Comparison of ENCODE assay signal across 9 mouse cellular contexts in the genomic region with DNA sequence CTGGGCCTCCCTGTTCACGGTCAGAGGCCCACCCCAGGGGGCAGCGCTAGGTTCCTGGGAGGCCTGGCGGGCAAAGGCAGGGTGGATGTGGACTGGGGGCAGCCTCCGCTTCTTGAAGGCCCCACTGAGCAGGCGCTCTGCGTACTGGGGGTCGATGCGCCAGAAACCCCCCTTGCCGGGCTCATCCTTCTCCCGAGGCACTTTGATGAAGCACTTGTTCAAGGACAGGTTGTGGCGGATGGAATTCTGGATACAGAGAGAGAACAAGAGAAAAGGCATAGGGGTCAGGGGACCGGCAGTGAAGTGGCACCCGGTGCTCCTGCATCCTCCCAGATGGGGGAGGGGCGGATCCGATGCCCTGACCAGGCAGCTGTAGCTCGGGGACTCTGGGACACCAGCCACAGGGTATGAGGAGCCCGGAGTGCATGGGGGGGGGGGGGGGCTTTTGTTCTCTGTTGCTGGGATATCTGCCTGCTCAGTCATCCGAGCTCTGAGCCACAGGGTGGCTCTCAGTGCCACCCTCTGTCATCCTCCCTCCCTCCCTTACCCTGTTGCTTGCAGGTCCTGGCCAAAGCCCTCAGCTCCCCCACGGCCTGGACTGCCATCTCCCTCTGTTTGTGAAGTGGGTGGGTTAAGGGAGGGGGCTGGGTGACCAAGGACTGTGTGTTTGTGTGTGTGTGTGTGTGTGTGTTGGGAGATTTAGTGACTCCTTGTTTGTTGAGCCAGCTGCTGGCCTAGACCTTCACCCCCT. TPM values are rescaled to one million over a fixed set of nuclear protein-coding genes. Genes with fewer than 3 reads are reported as not detected.
DNase-seq lines count a peak whose midpoint lies in the region; ATAC-seq and TF ChIP-seq lines count a peak whose summit lies in the region.
"Had no signal": no experiment of that assay in that cellular context is flagged by ENCODE, and none has a peak within 500 bp of the region (broad histone marks: within the 10 kb centered on the region; RNA-seq: fewer than 3 reads in every experiment).

No protein-coding gene starts in this region.

- H3K9ac ChIP-seq in forebrain, embryonic 15.5 days (replicated peaks): no peak overlapping the region
- no peak overlapping the region for H3K9ac ChIP-seq in liver, embryonic 15.5 days
- no peak overlapping the region for H3K9ac ChIP-seq in lung, postnatal 0 days (replicated peaks; ENCODE audit: low read depth)

- peak; percentile 42 for DNase-seq in gastrocnemius, postnatal 14 days
- no peak for DNase-seq in gastrocnemius, postnatal 36 days
- DNase-seq in Muller cell, postnatal 12 days (ENCODE audit: inconsistent ontology term): peak; percentile 91
- DNase-seq in thymus, postnatal 36 days: no peak
- no peak for DNase-seq in lung, postnatal 0 days (ENCODE audit: low spot score)
- no peak for DNase-seq in gastrocnemius, adult 8-10 months (ENCODE audit: low spot score in 2 of 2)

- H3K27ac ChIP-seq in forebrain, embryonic 15.5 days (replicated peaks): peak overlapping the region; percentile 35
- no peak overlapping the region for H3K27ac ChIP-seq in liver, embryonic 15.5 days (replicated peaks)
- no peak overlapping the region for H3K27ac ChIP-seq in lung, postnatal 0 days (ENCODE audit: low read length)

- TF ChIP-seq CTCF in lung, postnatal 0 days (IDR thresholded peaks at IDR 0.05): no peak

- H3K4me2 ChIP-seq in forebrain, embryonic 15.5 days (replicated peaks): no peak overlapping the region; the same call in 1 of the 2 replicates
- H3K4me2 ChIP-seq in liver, embryonic 15.5 days: peak overlapping the region; percentile 93; the same call in 1 of the 2 replicates
- no peak overlapping the region for H3K4me2 ChIP-seq in lung, postnatal 0 days (replicated peaks; ENCODE audit: low read depth, low read length)

- no peaks in the 10 kb centered on the region for H3K36me3 ChIP-seq in forebrain, embryonic 15.5 days
- no peaks in the 10 kb centered on the region for H3K36me3 ChIP-seq in liver, embryonic 15.5 days (replicated peaks)
- no peaks in the 10 kb centered on the region for H3K36me3 ChIP-seq in lung, postnatal 0 days (ENCODE audit: insufficient read depth, low read length)

- no peak overlapping the region for H3K4me3 ChIP-seq in forebrain, embryonic 15.5 days
- no peak overlapping the region for H3K4me3 ChIP-seq in liver, embryonic 15.5 days (replicated peaks)
- H3K4me3 ChIP-seq in lung, postnatal 0 days (ENCODE audit: low read depth, low read length): no peak overlapping the region

- peak; percentile 11 for ATAC-seq in forebrain, embryonic 15.5 days (replicated peaks)
- peak; percentile 14; the same call in 1 of the 2 replicates for ATAC-seq in liver, embryonic 15.5 days (ENCODE audit: insufficient read depth)
- ATAC-seq in lung, postnatal 0 days: no peak

- TF ChIP-seq EP300 in lung, postnatal 0 days (IDR thresholded peaks at IDR 0.05): no peak

- WGBS in forebrain, embryonic 15.5 days: 31% methylated on average over 19 of the region's 19 CpGs
- WGBS in liver, embryonic 15.5 days (ENCODE audit: insufficient replicate concordance): 55% methylated on average over 19 of the region's 19 CpGs
- 49% methylated on average over 14 of the region's 19 CpGs for WGBS in lung, postnatal 0 days

- intact Hi-C loops in gastrocnemius, postnatal 14 days (cut with DNase I; ENCODE audit: low total_unique reads): no loop called here
- intact Hi-C loops in gastrocnemius, postnatal 36 days (cut with DNase I): no loop called here

- H3K27me3 ChIP-seq in forebrain, embryonic 15.5 days: peaks cover 16% of the 10 kb centered on the region; the same call in 1 of the 2 replicates
- H3K27me3 ChIP-seq in liver, embryonic 15.5 days: peaks cover 62% of the 10 kb centered on the region
- H3K27me3 ChIP-seq in lung, postnatal 0 days (replicated peaks; ENCODE audit: insufficient read depth, low read length): peaks cover 12% of the 10 kb centered on the region

- H3K9me3 ChIP-seq in forebrain, embryonic 15.5 days: no peaks in the 10 kb centered on the region
- H3K9me3 ChIP-seq in liver, embryonic 15.5 days (replicated peaks): no peaks in the 10 kb centered on the region
- H3K9me3 ChIP-seq in lung, postnatal 0 days (ENCODE audit: low read length): no peaks in the 10 kb centered on the region

- peaks cover 81% of the 10 kb centered on the region for H3K4me1 ChIP-seq in forebrain, embryonic 15.5 days
- peaks cover 38% of the 10 kb centered on the region for H3K4me1 ChIP-seq in liver, embryonic 15.5 days (replicated peaks)
- H3K4me1 ChIP-seq in lung, postnatal 0 days (ENCODE audit: insufficient read depth, low read depth, low read length): peaks cover 16% of the 10 kb centered on the region; the same call in 1 of the 2 replicates

RNA-seq across cellular contexts. Expression of gene Foxj1, which starts 2.8 kb away (rescaled TPM):
- under 1 TPM; 0.22 to 0.27 TPM for total RNA-seq in gastrocnemius, postnatal 14 days (2021)
- total RNA-seq in gastrocnemius, postnatal 36 days (2021): not detected
- 9.5 and 14.7 TPM in 2 replicates for polyA plus RNA-seq in forebrain, embryonic 15.5 days (2015; fragmentation: Nextera tagmentation; extraction: Ambion mirVana)
- 0.78 and 1.1 TPM in 2 replicates for polyA plus RNA-seq in liver, embryonic 15.5 days (2015; fragmentation: Nextera tagmentation; extraction: Ambion mirVana)
- 39.8 and 44.9 TPM in 2 replicates for polyA plus RNA-seq in lung, postnatal 0 days (2015; fragmentation: Nextera tagmentation; extraction: Ambion mirVana)
- total RNA-seq in gastrocnemius, adult 8-10 months (2022): not detected

RNA-seq across cellular contexts. Expression of gene Exoc7, which starts 25.4 kb away (rescaled TPM):
- total RNA-seq in gastrocnemius, postnatal 14 days (2021): 10 to 100 TPM; 61.9 to 62.3 TPM
- 10 to 100 TPM; 85.9 to 94.8 TPM for total RNA-seq in gastrocnemius, postnatal 36 days (2021)
- 109 and 114 TPM in 2 replicates for polyA plus RNA-seq in forebrain, embryonic 15.5 days (2015; fragmentation: Nextera tagmentation; extraction: Ambion mirVana)
- 19.1 and 20.1 TPM in 2 replicates for polyA plus RNA-seq in liver, embryonic 15.5 days (2015; fragmentation: Nextera tagmentation; extraction: Ambion mirVana)
- polyA plus RNA-seq in lung, postnatal 0 days (2015; fragmentation: Nextera tagmentation; extraction: Ambion mirVana): 41.3 and 41.9 TPM in 2 replicates
- total RNA-seq in gastrocnemius, adult 8-10 months (2022): 10 to 100 TPM; 62.3 to 84.9 (median 73.3) TPM

RNA-seq across cellular contexts. Expression of gene Galr2, which starts 51.7 kb away (rescaled TPM):
- total RNA-seq in gastrocnemius, postnatal 14 days (2021): under 1 TPM; 0.38 to 0.41 TPM
- total RNA-seq in gastrocnemius, postnatal 36 days (2021): under 1 TPM; 0.12 to 0.31 TPM
- 0.29 TPM in 1 of 2 replicates, not detected in the other for polyA plus RNA-seq in forebrain, embryonic 15.5 days (2015; fragmentation: Nextera tagmentation; extraction: Ambion mirVana)
- not detected in 2 replicates for polyA plus RNA-seq in liver, embryonic 15.5 days (2015; fragmentation: Nextera tagmentation; extraction: Ambion mirVana)
- polyA plus RNA-seq in lung, postnatal 0 days (2015; fragmentation: Nextera tagmentation; extraction: Ambion mirVana): 0.11 TPM in 1 of 2 replicates, not detected in the other
- total RNA-seq in gastrocnemius, adult 8-10 months (2022): under 1 TPM in 2 of 4 experiments, not detected in 2; 0.20 to 0.24 TPM
- total RNA-seq: layer of hippocampus, postnatal 14 days had no signal

RNA-seq across cellular contexts. Expression of gene Srp68, which starts 58.4 kb away (rescaled TPM):
- 10 to 100 TPM; 68.5 to 69.5 TPM for total RNA-seq in gastrocnemius, postnatal 14 days (2021)
- total RNA-seq in gastrocnemius, postnatal 36 days (2021): 10 to 100 TPM; 72.1 to 83.1 TPM
- 68.9 and 71.5 TPM in 2 replicates for polyA plus RNA-seq in forebrain, embryonic 15.5 days (2015; fragmentation: Nextera tagmentation; extraction: Ambion mirVana)
- polyA plus RNA-seq in liver, embryonic 15.5 days (2015; fragmentation: Nextera tagmentation; extraction: Ambion mirVana): 37.2 and 40.2 TPM in 2 replicates
- polyA plus RNA-seq in lung, postnatal 0 days (2015; fragmentation: Nextera tagmentation; extraction: Ambion mirVana): 43.0 and 47.4 TPM in 2 replicates
- total RNA-seq in gastrocnemius, adult 8-10 months (2022): 10 to 100 TPM; 86.7 to 99.9 (median 90.8) TPM

Comparison
In these comparisons a context has a peak if more than half of its experiments do, and no peak if none do; other contexts are left out.
1. DNase-seq: peak in gastrocnemius, postnatal 14 days (single experiment) and Muller cell, postnatal 12 days (single experiment); none in gastrocnemius, postnatal 36 days (0 of 2), thymus, postnatal 36 days (0 of 2), lung, postnatal 0 days (single experiment) and gastrocnemius, adult 8-10 months (0 of 2).